9 mouse cellular contexts compared by ENCODE assay signal in genomic region chr11:96353939-96354338, GRCm38 (mm10). TPM values are rescaled to one million over a fixed set of nuclear protein-coding genes. Genes with fewer than 3 reads are reported as not detected.
DNase-seq lines count a peak whose midpoint lies in the region; ATAC-seq lines count a peak whose summit lies in the region.
"Had no signal": no experiment of that assay in that cellular context is flagged by ENCODE, and none has a peak within 500 bp of the region (broad histone marks: within the 10 kb centered on the region; RNA-seq: fewer than 3 reads in every experiment).

No protein-coding gene starts in this region.

- H3K27ac ChIP-seq in heart, embryonic 13.5 days (replicated peaks), result peak overlapping the region; percentile 69
- peak overlapping the region; percentile 50 for H3K27ac ChIP-seq in brown adipose tissue, adult 24 weeks (replicated peaks; ENCODE audit: low read depth, low read length)
- peak overlapping the region; percentile 98 for H3K27ac ChIP-seq in hindbrain, embryonic 11.5 days (ENCODE audit: low read depth, low read length)
- H3K27ac ChIP-seq in liver, embryonic 12.5 days, result peak overlapping the region; percentile 43; the same call in 1 of the 2 replicates

- H3K4me3 ChIP-seq in heart, embryonic 13.5 days, result peak overlapping the region; percentile 55
- H3K4me3 ChIP-seq in brown adipose tissue, adult 24 weeks (ENCODE audit: insufficient read depth, low read depth, low read length), result peak overlapping the region; percentile 56
- H3K4me3 ChIP-seq in hindbrain, embryonic 11.5 days (ENCODE audit: low read depth, low read length), result peak overlapping the region; percentile 72
- peak overlapping the region; percentile 26 for H3K4me3 ChIP-seq in liver, embryonic 12.5 days
- H3K4me3 ChIP-seq: erythroblast, embryonic 14.5 days had no signal

- H3K9ac ChIP-seq in heart, embryonic 13.5 days, result peak overlapping the region; percentile 78
- peak overlapping the region; percentile 98 for H3K9ac ChIP-seq in hindbrain, embryonic 11.5 days (ENCODE audit: low read depth, low read length)
- peak overlapping the region; percentile 55 for H3K9ac ChIP-seq in liver, embryonic 12.5 days

- H3K27me3 ChIP-seq in heart, embryonic 13.5 days (replicated peaks), result peaks cover 94% of the 10 kb centered on the region
- H3K27me3 ChIP-seq in hindbrain, embryonic 11.5 days (ENCODE audit: control insufficient read depth, insufficient read depth, low read length), result peaks cover 49% of the 10 kb centered on the region
- H3K27me3 ChIP-seq in liver, embryonic 12.5 days (replicated peaks), result peaks cover 88% of the 10 kb centered on the region

- peak overlapping the region; percentile 69 for H3K4me2 ChIP-seq in heart, embryonic 13.5 days
- peak overlapping the region; percentile 63 for H3K4me2 ChIP-seq in hindbrain, embryonic 11.5 days (replicated peaks; ENCODE audit: low read depth, low read length)
- peak overlapping the region; percentile 50 for H3K4me2 ChIP-seq in liver, embryonic 12.5 days

- H3K9me3 ChIP-seq in heart, embryonic 13.5 days, result no peaks in the 10 kb centered on the region
- no peaks in the 10 kb centered on the region for H3K9me3 ChIP-seq in hindbrain, embryonic 11.5 days (ENCODE audit: control insufficient read depth, low read length)
- H3K9me3 ChIP-seq in liver, embryonic 12.5 days (replicated peaks), result no peaks in the 10 kb centered on the region

- 19% methylated on average over 8 of the region's 8 CpGs for WGBS in heart, embryonic 13.5 days
- 2% methylated on average over 8 of the region's 8 CpGs for WGBS in hindbrain, embryonic 11.5 days
- 21% methylated on average over 8 of the region's 8 CpGs for WGBS in liver, embryonic 12.5 days (ENCODE audit: insufficient replicate concordance)

- no peak for ATAC-seq in heart, embryonic 13.5 days (ENCODE audit: extremely low read depth, insufficient number of reproducible peaks, low FRiP score, low TSS enrichment)
- no peak for ATAC-seq in hindbrain, embryonic 11.5 days (ENCODE audit: low FRiP score)
- ATAC-seq in liver, embryonic 12.5 days, result no peak
- no peak for ATAC-seq in erythroblast, adult 5-6 weeks (replicated peaks; ENCODE audit: low FRiP score, poor library complexity, severe bottlenecking)

- H3K4me1 ChIP-seq in heart, embryonic 13.5 days, result peaks cover 23% of the 10 kb centered on the region
- H3K4me1 ChIP-seq in brown adipose tissue, adult 24 weeks (ENCODE audit: control insufficient read depth, insufficient read depth, insufficient read length, low read length), result peaks cover 5% of the 10 kb centered on the region
- H3K4me1 ChIP-seq in hindbrain, embryonic 11.5 days (replicated peaks; ENCODE audit: control insufficient read depth, insufficient read depth, low read length), result peaks cover 5% of the 10 kb centered on the region; the same call in 1 of the 2 replicates
- no peaks in the 10 kb centered on the region for H3K4me1 ChIP-seq in liver, embryonic 12.5 days

- DNase-seq in heart, adult 8-10 months (ENCODE audit: low spot score), result no peak
- peak; percentile 73 for DNase-seq in hindbrain, embryonic 11.5 days (ENCODE audit: low spot score)
- no peak for DNase-seq in layer of hippocampus, adult 9-10 months (ENCODE audit: low spot score)
- DNase-seq in frontal cortex, adult 2 months (ENCODE audit: extremely low spot score in 1 of 2, low spot score in 1 of 2), result no peak

- no peaks in the 10 kb centered on the region for H3K36me3 ChIP-seq in heart, embryonic 13.5 days
- no peaks in the 10 kb centered on the region for H3K36me3 ChIP-seq in hindbrain, embryonic 11.5 days (ENCODE audit: control insufficient read depth, insufficient read depth, low read length)
- no peaks in the 10 kb centered on the region for H3K36me3 ChIP-seq in liver, embryonic 12.5 days

RNA-seq across cellular contexts. Expression of gene Hoxb2, which starts 3.6 kb away (rescaled TPM):
- 3.6 and 5.9 TPM in 2 replicates for polyA plus RNA-seq in heart, embryonic 13.5 days (2015; fragmentation: Nextera tagmentation; extraction: Ambion mirVana)
- under 1 TPM; 0.38 to 0.80 (median 0.64) TPM for total RNA-seq in heart, adult 8-10 months (2022)
- 3.2 and 3.7 TPM in 2 replicates for polyA plus RNA-seq in brown adipose tissue, adult 24 weeks (2012; ENCODE audit: insufficient read depth, insufficient read length, missing spikeins)
- polyA plus RNA-seq in hindbrain, embryonic 11.5 days (2014; fragmentation: Nextera tagmentation; extraction: Ambion mirVana), result 64.9 and 67.5 TPM in 2 replicates
- polyA plus RNA-seq in liver, embryonic 12.5 days (2016; fragmentation: Nextera tagmentation; extraction: Ambion mirVana), result 4.4 and 4.6 TPM in 2 replicates
- 0.06 TPM in 1 of 2 replicates, not detected in the other for polyA plus RNA-seq in frontal cortex, adult 2 months (2012; rRNA removed)
- total RNA-seq in erythroblast, adult 5-6 weeks (2015; ENCODE audit: low replicate concordance), result not detected in 2 replicates
- total RNA-seq in erythroblast, adult 5-6 weeks (2017; ENCODE audit: low replicate concordance), result not detected in 2 replicates
- polyA plus RNA-seq: erythroblast, embryonic 14.5 days had no signal

RNA-seq across cellular contexts. Expression of gene Hoxb1, which starts 11.6 kb away (rescaled TPM):
- 0.17 and 0.18 TPM in 2 replicates for polyA plus RNA-seq in heart, embryonic 13.5 days (2015; fragmentation: Nextera tagmentation; extraction: Ambion mirVana)
- not detected for total RNA-seq in heart, adult 8-10 months (2022)
- not detected in 2 replicates for polyA plus RNA-seq in brown adipose tissue, adult 24 weeks (2012; ENCODE audit: insufficient read depth, insufficient read length, missing spikeins)
- polyA plus RNA-seq in hindbrain, embryonic 11.5 days (2014; fragmentation: Nextera tagmentation; extraction: Ambion mirVana), result 7.3 and 8.2 TPM in 2 replicates
- 0.14 and 0.22 TPM in 2 replicates for polyA plus RNA-seq in liver, embryonic 12.5 days (2016; fragmentation: Nextera tagmentation; extraction: Ambion mirVana)
- not detected in 2 replicates for polyA plus RNA-seq in frontal cortex, adult 2 months (2012; rRNA removed)
- total RNA-seq in erythroblast, adult 5-6 weeks (2015; ENCODE audit: low replicate concordance), result not detected in 2 replicates
- not detected in 2 replicates for total RNA-seq in erythroblast, adult 5-6 weeks (2017; ENCODE audit: low replicate concordance)
- polyA plus RNA-seq: erythroblast, embryonic 14.5 days had no signal

RNA-seq across cellular contexts. Expression of gene Hoxb3, which starts 30.8 kb away (rescaled TPM):
- polyA plus RNA-seq in heart, embryonic 13.5 days (2015; fragmentation: Nextera tagmentation; extraction: Ambion mirVana), result 0.31 and 1.1 TPM in 2 replicates
- under 1 TPM; 0.25 to 0.37 (median 0.30) TPM for total RNA-seq in heart, adult 8-10 months (2022)
- 1.7 and 2.0 TPM in 2 replicates for polyA plus RNA-seq in brown adipose tissue, adult 24 weeks (2012; ENCODE audit: insufficient read depth, insufficient read length, missing spikeins)
- 10.5 and 13.1 TPM in 2 replicates for polyA plus RNA-seq in hindbrain, embryonic 11.5 days (2014; fragmentation: Nextera tagmentation; extraction: Ambion mirVana)
- polyA plus RNA-seq in liver, embryonic 12.5 days (2016; fragmentation: Nextera tagmentation; extraction: Ambion mirVana), result 0.31 and 0.36 TPM in 2 replicates
- polyA plus RNA-seq in frontal cortex, adult 2 months (2012; rRNA removed), result not detected in 2 replicates
- total RNA-seq in erythroblast, adult 5-6 weeks (2015; ENCODE audit: low replicate concordance), result not detected in 2 replicates
- total RNA-seq in erythroblast, adult 5-6 weeks (2017; ENCODE audit: low replicate concordance), result not detected in 2 replicates
- polyA plus RNA-seq: erythroblast, embryonic 14.5 days had no signal

RNA-seq across cellular contexts. Expression of gene Hoxb4, which starts 35.9 kb away (rescaled TPM):
- polyA plus RNA-seq in heart, embryonic 13.5 days (2015; fragmentation: Nextera tagmentation; extraction: Ambion mirVana), result 0.43 and 0.59 TPM in 2 replicates
- total RNA-seq in heart, adult 8-10 months (2022), result under 1 TPM; 0.35 to 0.63 (median 0.53) TPM
- polyA plus RNA-seq in brown adipose tissue, adult 24 weeks (2012; ENCODE audit: insufficient read depth, insufficient read length, missing spikeins), result 6.0 and 6.4 TPM in 2 replicates
- 3.5 and 5.1 TPM in 2 replicates for polyA plus RNA-seq in hindbrain, embryonic 11.5 days (2014; fragmentation: Nextera tagmentation; extraction: Ambion mirVana)
- 0.62 and 0.66 TPM in 2 replicates for polyA plus RNA-seq in liver, embryonic 12.5 days (2016; fragmentation: Nextera tagmentation; extraction: Ambion mirVana)
- polyA plus RNA-seq in frontal cortex, adult 2 months (2012; rRNA removed), result 0.04 TPM in 1 of 2 replicates, not detected in the other
- total RNA-seq in erythroblast, adult 5-6 weeks (2015; ENCODE audit: low replicate concordance), result 0.63 TPM in 1 of 2 replicates, not detected in the other
- total RNA-seq in erythroblast, adult 5-6 weeks (2017; ENCODE audit: low replicate concordance), result 0.56 and 0.77 TPM in 2 replicates
- polyA plus RNA-seq: erythroblast, embryonic 14.5 days had no signal

RNA-seq across cellular contexts. Expression of gene Hoxb5, which starts 50.8 kb away (rescaled TPM):
- 3.8 and 5.5 TPM in 2 replicates for polyA plus RNA-seq in heart, embryonic 13.5 days (2015; fragmentation: Nextera tagmentation; extraction: Ambion mirVana)
- under 1 TPM in 1 of 4 experiments, not detected in 3; 0.11 TPM for total RNA-seq in heart, adult 8-10 months (2022)
- polyA plus RNA-seq in brown adipose tissue, adult 24 weeks (2012; ENCODE audit: insufficient read depth, insufficient read length, missing spikeins), result 1.1 and 1.2 TPM in 2 replicates
- 33.1 and 42.5 TPM in 2 replicates for polyA plus RNA-seq in hindbrain, embryonic 11.5 days (2014; fragmentation: Nextera tagmentation; extraction: Ambion mirVana)
- 1.3 and 1.5 TPM in 2 replicates for polyA plus RNA-seq in liver, embryonic 12.5 days (2016; fragmentation: Nextera tagmentation; extraction: Ambion mirVana)
- 0.11 TPM in 1 of 2 replicates, not detected in the other for polyA plus RNA-seq in frontal cortex, adult 2 months (2012; rRNA removed)
- total RNA-seq in erythroblast, adult 5-6 weeks (2015; ENCODE audit: low replicate concordance), result not detected in 2 replicates
- not detected in 2 replicates for total RNA-seq in erythroblast, adult 5-6 weeks (2017; ENCODE audit: low replicate concordance)
- polyA plus RNA-seq: erythroblast, embryonic 14.5 days had no signal

Comparison
In these comparisons a context has a peak if more than half of its experiments do, and no peak if none do; other contexts are left out.
1. H3K27ac ChIP-seq: peak in every context shown above with its lines; median percentile 98 in hindbrain, embryonic 11.5 days; 69 in heart, embryonic 13.5 days; 50 in brown adipose tissue, adult 24 weeks; 43 in liver, embryonic 12.5 days.